Mouse (Mus musculus) liver, postnatal 0 days (tissue): ENCODE measurements around the gene Cyren. TPM values are rescaled to one million over a fixed set of nuclear protein-coding genes. Genes with fewer than 3 reads are reported as not detected.

Source experiments
- ATAC-seq: fragments of 200-750 bp; cut with Nextera tagmentation; 2 replicates; pipeline ENCODE4 v1.8.0; 2017; ENCODE audit warnings: mild to moderate bottlenecking, moderate library complexity
- DNase-seq: peaks from one replicate; pipeline ENCODE4 v3.0.0-alpha.2; 2016
- H3K27ac ChIP-seq: fragments of 300-500 bp; sonication (generic); 2 replicates; pipeline ENCODE4 v1.5.1; 2014; ENCODE audit warnings: antibody characterized with exemption, moderate library complexity, mild to moderate bottlenecking, low read depth
- H3K27me3 ChIP-seq: fragments of 300-500 bp; sonication (generic); 2 replicates; pipeline ENCODE4 v1.6.1; 2014; ENCODE audit warnings: low read length, control low read depth, mixed read lengths; ENCODE audit not compliant: insufficient read depth
- H3K36me3 ChIP-seq: fragments of 300-500 bp; sonication (generic); replicated peaks from 2 replicates; pipeline ENCODE4 v1.6.1; 2014; ENCODE audit warnings: mild to moderate bottlenecking, control low read depth, low read length, moderate library complexity, mixed read lengths; ENCODE audit not compliant: insufficient read depth
- H3K4me1 ChIP-seq: fragments of 300-500 bp; sonication (generic); 2 replicates; pipeline ENCODE4 v1.6.1; 2014; ENCODE audit warnings: antibody characterized with exemption, mild to moderate bottlenecking, control low read depth; ENCODE audit not compliant: insufficient read depth
- H3K4me2 ChIP-seq: fragments of 300-500 bp; sonication (generic); 2 replicates; pipeline ENCODE4 v1.6.1; 2014; ENCODE audit warnings: low read depth, mild to moderate bottlenecking, low read length, moderate library complexity, mixed read lengths
- H3K4me3 ChIP-seq: fragments of 300-500 bp; sonication (generic); 2 replicates; pipeline ENCODE4 v1.5.1; 2014; ENCODE audit warnings: low read depth, low read length
- H3K9ac ChIP-seq: fragments of 300-500 bp; sonication (generic); replicated peaks from 2 replicates; pipeline ENCODE4 v1.6.1; 2014; ENCODE audit warnings: mild to moderate bottlenecking, moderate library complexity
- H3K9me3 ChIP-seq: fragments of 300-500 bp; sonication (generic); 2 replicates; pipeline ENCODE4 v1.6.1; 2016; ENCODE audit warnings: mild to moderate bottlenecking, control low read depth, low read length, mixed read lengths
- CTCF ChIP-seq: sonication (generic); IDR thresholded peaks from 2 replicates; pipeline ENCODE4 v1.5.1; 2016; ENCODE audit warnings: antibody characterized with exemption, low read depth
- EP300 ChIP-seq: IDR thresholded peaks from 2 replicates; pipeline ENCODE4 v1.6.1; 2016; ENCODE audit warnings: antibody characterized with exemption, low read depth, mild to moderate bottlenecking
- WGBS: fragments of 180-500 bp; shearing (Covaris S2); extraction: QIAGEN DNeasy Blood & Tissue Kit; methylation state at CpG from one replicate; pipeline ENCODE4 v1.1.7; 2014; ENCODE audit not compliant: insufficient replicate concordance; 5-methylcytosine and 5-hydroxymethylcytosine counted together
- polyA plus RNA-seq: library from polyadenylated mRNA; unstranded; fragments of >200 nt; fragmentation: Nextera tagmentation; extraction: Ambion mirVana; gene quantifications from 2 replicates; pipeline ENCODE4 v1.2.1, GENCODE M21; 2015

Cyren gene
- polyA plus RNA-seq, 1 experiment from 2014 or later: 4.9 TPM

DNA sequence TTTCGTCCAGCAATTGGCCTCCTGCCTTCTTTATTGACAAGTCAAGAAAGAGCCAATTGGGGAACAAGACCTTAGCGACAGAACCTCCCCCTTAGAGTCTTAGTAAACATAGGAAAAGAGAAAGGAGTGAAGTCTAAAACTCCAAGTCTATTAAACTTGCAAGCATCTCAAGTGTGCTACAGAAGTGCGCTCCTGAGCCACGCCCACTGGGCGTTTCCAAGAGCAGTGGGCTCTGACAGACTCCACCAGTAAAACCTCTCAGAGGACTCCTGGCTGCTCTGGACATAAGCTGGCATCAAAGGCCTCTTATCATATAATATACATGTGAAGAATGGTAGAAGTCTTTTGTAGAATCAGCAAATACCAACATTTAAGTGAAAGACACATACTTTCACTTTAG lies 25.6 kb upstream of the Cyren start:
- H3K4me3 ChIP-seq: no peak overlapping the region
- 77% methylated on average over 5 of the region's 5 CpGs for WGBS
- H3K9me3 ChIP-seq: no peaks in the 10 kb centered on the region
- H3K9ac ChIP-seq: no peak overlapping the region
- DNase-seq (no peak), ATAC-seq (no peak)
- H3K4me1 ChIP-seq: peaks cover 44% of the 10 kb centered on the region
- peaks cover 59% of the 10 kb centered on the region for H3K36me3 ChIP-seq
- no peak overlapping the region for H3K27ac ChIP-seq
- H3K27me3 ChIP-seq: no peaks in the 10 kb centered on the region
- no peak overlapping the region for H3K4me2 ChIP-seq
- TF ChIP-seq CTCF (no peak), EP300 (no peak)

DNA sequence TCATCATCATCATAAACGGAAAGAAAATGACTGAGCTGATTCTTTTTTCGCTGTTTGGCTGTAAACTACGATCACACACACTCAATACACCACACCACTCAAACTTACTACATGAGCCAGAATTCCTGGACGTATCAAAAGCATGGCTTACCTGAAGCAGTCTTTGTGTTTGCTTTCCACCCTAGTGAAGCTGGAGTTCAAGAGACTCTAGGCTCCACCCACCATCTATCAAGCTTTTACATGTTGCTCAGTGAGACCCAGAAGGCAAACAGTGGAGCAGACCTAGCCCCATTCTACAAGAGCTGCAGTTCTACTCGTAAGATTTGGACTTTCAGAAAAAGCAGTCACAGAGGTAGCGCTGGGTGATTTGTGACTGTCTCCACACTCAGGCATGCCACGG lies 24.7 kb upstream of the Cyren start:
- Histone ChIP-seq H3K27ac (0 out of 2 replicates have a peak overlapping the region, but pooled peaks have one; percentile 16), H3K4me3 (no peak overlapping the region), H3K36me3 (peaks cover 59% of the 10 kb centered on the region), H3K9ac (no peak overlapping the region), H3K9me3 (no peaks in the 10 kb centered on the region), H3K4me2 (0 out of 2 replicates have a peak overlapping the region, but pooled peaks have one; percentile 8), H3K27me3 (no peaks in the 10 kb centered on the region), H3K4me1 (peaks cover 37% of the 10 kb centered on the region)
- no peak for TF ChIP-seq EP300
- DNase-seq (no peak), ATAC-seq (no peak)
- 79% methylated on average over 7 of the region's 7 CpGs for WGBS

DNA sequence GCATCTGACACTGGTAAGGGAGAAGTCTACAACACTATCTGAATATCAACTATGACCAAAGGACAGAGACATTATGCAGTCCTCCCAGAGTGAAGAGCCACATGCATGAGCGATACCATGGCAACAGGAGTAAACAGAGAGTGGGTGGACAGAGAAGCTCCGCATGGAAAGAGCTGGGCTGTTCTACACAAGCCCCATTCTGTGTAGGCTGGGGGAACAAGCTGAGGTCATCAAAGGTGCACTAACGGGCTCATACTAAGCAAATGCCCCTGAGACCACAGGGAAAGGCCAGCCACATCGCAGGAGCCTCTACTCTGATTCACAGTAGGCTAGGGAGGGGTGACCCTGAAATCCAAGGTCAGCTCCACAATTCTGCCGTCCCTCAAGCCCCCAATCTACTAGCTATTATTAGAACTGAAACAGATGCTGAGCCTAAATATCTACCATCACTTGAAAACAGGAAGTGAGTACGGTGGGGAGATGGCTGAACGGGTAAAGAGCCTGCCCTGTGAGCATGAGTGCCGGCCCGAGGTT lies 24.1 kb upstream of the Cyren start:
- no peak overlapping the region for H3K4me3 ChIP-seq
- 0 out of 2 replicates have a peak overlapping the region, but pooled peaks have one; percentile 26 for H3K4me2 ChIP-seq
- H3K27me3 ChIP-seq: no peaks in the 10 kb centered on the region
- H3K36me3 ChIP-seq: peaks cover 57% of the 10 kb centered on the region
- 46% methylated on average over 9 of the region's 9 CpGs for WGBS
- H3K9me3 ChIP-seq: no peaks in the 10 kb centered on the region
- DNase-seq (no peak), ATAC-seq (peak; percentile 28; the same call in 1 of the 2 replicates)
- H3K27ac ChIP-seq: no peak overlapping the region; the same call in 1 of the 2 replicates
- peaks cover 31% of the 10 kb centered on the region for H3K4me1 ChIP-seq
- TF ChIP-seq EP300 (no peak), CTCF (no peak)
- no peak overlapping the region for H3K9ac ChIP-seq

DNA sequence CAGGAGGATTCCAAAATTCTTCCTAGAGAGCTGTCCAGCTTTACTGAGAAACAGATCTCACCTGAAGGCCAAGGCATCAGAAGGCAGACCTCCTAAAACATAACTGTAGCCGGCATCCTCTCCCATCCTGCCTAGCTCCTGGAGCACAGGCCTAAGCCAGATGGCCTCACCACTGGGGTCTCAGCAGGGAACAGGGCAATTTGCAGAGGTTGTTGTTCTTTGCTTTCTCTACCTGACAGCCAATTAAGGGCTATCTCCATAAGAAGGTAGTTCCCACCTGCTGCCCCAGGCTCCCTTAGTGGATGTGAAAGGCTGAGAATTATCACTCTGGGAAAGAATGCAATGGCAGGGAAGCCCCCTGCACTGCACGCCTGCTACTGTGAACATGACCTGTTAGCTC lies 23.1 kb upstream of the Cyren start:
- peaks cover 57% of the 10 kb centered on the region for H3K36me3 ChIP-seq
- no peaks in the 10 kb centered on the region for H3K27me3 ChIP-seq
- TF ChIP-seq CTCF (no peak), EP300 (no peak)
- no peaks in the 10 kb centered on the region for H3K9me3 ChIP-seq
- no peak overlapping the region for H3K4me3 ChIP-seq
- H3K4me1 ChIP-seq: peaks cover 23% of the 10 kb centered on the region
- 83% methylated on average over 2 of the region's 2 CpGs for WGBS
- no peak for ATAC-seq
- H3K9ac ChIP-seq: no peak overlapping the region
- H3K27ac ChIP-seq: no peak overlapping the region
- H3K4me2 ChIP-seq: no peak overlapping the region
- no peak for DNase-seq

DNA sequence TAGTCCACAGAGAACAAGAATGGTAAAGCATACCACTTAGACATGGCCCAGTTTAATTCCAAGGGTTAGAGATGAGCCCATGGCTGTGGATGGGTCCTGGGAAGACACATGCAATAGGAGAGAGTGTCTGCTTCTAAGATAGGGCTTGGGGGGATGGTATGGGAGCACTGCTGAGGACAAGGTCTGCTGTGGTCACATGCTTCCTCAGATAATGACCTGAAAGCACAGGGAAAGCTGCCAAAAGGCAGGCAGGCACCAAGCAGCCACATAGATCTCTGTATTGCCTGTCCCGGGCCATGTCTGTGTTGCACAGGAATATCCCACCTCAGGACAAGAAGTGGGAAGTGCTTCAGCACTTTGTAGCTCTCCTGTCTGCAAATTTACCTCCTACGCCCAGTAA lies 21.3 kb upstream of the Cyren start:
- no peak for TF ChIP-seq CTCF
- TF ChIP-seq EP300: no peak
- H3K9ac ChIP-seq: no peak overlapping the region
- no peak overlapping the region for H3K27ac ChIP-seq
- no peak overlapping the region for H3K4me2 ChIP-seq
- no peaks in the 10 kb centered on the region for H3K9me3 ChIP-seq
- no peak overlapping the region for H3K4me3 ChIP-seq
- no peaks in the 10 kb centered on the region for H3K27me3 ChIP-seq
- ATAC-seq (peak; percentile 74), DNase-seq (peak; percentile 48)
- peaks cover 23% of the 10 kb centered on the region for H3K4me1 ChIP-seq
- 43% methylated on average over 2 of the region's 2 CpGs for WGBS
- peaks cover 53% of the 10 kb centered on the region for H3K36me3 ChIP-seq

DNA sequence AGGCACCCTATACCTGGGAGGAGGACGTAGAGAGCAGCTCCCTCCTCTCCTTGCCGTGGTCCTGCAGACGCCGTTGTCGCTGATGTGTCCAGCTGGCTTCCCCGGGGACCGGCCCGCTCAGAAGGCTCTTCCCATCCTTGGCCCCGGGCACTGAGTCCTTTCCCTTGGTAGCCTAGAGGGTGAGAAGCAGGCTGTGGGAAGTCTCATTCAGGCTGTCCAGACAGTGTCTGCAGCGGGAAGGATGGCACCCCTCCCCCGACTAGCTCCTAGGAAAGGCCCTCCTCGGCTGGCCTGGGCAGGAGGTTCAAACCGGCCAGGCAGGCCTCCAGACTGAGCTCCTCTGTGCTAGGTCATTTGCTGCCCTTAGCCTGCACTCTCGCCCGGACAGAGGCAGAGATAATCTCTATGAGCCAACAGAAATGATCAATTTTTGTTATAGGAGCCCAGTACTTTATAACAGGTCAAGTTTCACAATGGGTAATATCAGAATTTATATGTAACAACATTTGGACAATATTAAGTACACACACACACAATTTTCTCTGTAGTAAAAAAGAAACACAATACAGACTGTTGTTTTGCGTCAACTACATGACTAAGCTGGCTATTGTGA lies 18.4 kb upstream of the Cyren start:
- DNase-seq (no peak), ATAC-seq (no peak)
- Histone ChIP-seq H3K27ac (no peak overlapping the region), H3K27me3 (no peaks in the 10 kb centered on the region), H3K36me3 (peaks cover 45% of the 10 kb centered on the region), H3K4me1 (peaks cover 10% of the 10 kb centered on the region; the same call in 1 of the 2 replicates), H3K4me3 (no peak overlapping the region), H3K9me3 (no peaks in the 10 kb centered on the region), H3K4me2 (no peak overlapping the region), H3K9ac (no peak overlapping the region)
- no peak for TF ChIP-seq CTCF
- no peak for TF ChIP-seq EP300
- 83% methylated on average over 16 of the region's 16 CpGs for WGBS
